Mouse (Mus musculus): ENCODE data around the gene Nup210. TPM values are rescaled to one million over a fixed set of nuclear protein-coding genes. Genes with fewer than 3 reads are reported as not detected.

Nup210 gene
- polyA plus RNA-seq, 1 experiment = not detected

DNA sequence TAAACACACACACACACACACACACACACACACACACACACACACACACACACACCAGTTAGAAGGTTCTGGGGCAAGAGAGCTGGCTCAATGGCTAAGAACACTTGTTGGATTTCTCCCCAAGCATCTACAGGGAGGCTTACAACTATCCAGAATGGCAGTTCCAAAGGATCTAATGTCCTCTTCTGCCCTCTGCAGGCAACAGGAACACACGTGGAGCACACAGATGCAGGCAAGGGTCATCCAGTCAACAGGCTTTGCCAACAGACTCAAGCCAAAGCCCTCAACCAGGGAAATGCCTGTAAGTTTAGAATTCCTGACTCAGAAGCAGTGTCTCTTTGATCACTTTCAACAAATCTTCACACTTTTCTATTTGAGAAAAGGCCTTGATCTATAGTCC lies 36.6 kb downstream of the Nup210 start:
- Histone ChIP-seq H3K27me3 (ENCODE audit: control insufficient read depth, insufficient read depth, insufficient read length) (no peaks in the 10 kb centered on the region), H3K79me3 (ENCODE audit: low read depth) (no peaks in the 10 kb centered on the region), H3ac (ENCODE audit: control insufficient read depth, insufficient read length, low read depth) (no peak overlapping the region), H3K79me2 (ENCODE audit: control insufficient read depth, insufficient read depth) (no peaks in the 10 kb centered on the region), H3K4me3 (ENCODE audit: insufficient read depth, poor library complexity, severe bottlenecking) (no peak overlapping the region), H3K36me3 (ENCODE audit: control insufficient read depth, insufficient read depth) (no peaks in the 10 kb centered on the region)
- TF ChIP-seq MAX (IDR thresholded peaks at IDR 0.05) (no peak), FOSL1 (IDR thresholded peaks at IDR 0.05; ENCODE audit: insufficient read depth, low read length, poor library complexity, severe bottlenecking) (no peak), MYOD1 (IDR thresholded peaks at IDR 0.05; ENCODE audit: control insufficient read depth, insufficient read length, low read depth) (no peak), CTCF (IDR thresholded peaks at IDR 0.05; ENCODE audit: control insufficient read depth, insufficient read depth, insufficient read length) (no peak), USF1 (IDR thresholded peaks at IDR 0.05; ENCODE audit: low read depth) (no peak), CEBPB (IDR thresholded peaks at IDR 0.05; ENCODE audit: low read depth) (no peak), MYOG (IDR thresholded peaks at IDR 0.05; ENCODE audit: control insufficient read depth, extremely low read depth, insufficient read length) (no peak)

DNA sequence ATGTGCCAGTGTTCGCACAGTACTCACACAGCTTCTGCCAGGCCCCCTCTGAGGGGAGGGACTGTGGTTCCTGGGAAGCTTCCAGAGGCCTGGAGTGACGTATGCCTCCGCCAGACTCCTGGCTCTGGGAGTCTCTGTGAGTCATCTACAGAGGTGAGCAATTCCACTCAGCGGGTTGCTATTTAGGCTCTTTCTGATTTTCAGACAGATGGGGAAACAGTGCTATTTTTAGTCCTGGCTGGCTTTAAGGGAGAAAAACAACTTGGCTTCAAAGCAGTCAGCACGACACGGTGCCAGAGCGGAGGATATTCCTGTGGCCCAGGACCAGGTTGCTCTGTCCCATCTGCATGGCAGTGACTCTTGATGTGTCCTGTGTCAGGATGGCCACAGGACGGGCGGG lies 40.4 kb downstream of the Nup210 start:
- peak; percentile 33 for TF ChIP-seq CEBPB (IDR thresholded peaks at IDR 0.05; ENCODE audit: low read depth)
- no peak for TF ChIP-seq MYOD1 (IDR thresholded peaks at IDR 0.05; ENCODE audit: control insufficient read depth, insufficient read length, low read depth)
- TF ChIP-seq USF1 (IDR thresholded peaks at IDR 0.05; ENCODE audit: low read depth) = no peak
- Histone ChIP-seq H3K79me3 (ENCODE audit: low read depth) (no peaks in the 10 kb centered on the region), H3K36me3 (ENCODE audit: control insufficient read depth, insufficient read depth) (no peaks in the 10 kb centered on the region), H3K79me2 (ENCODE audit: control insufficient read depth, insufficient read depth) (no peaks in the 10 kb centered on the region), H3K27me3 (ENCODE audit: control insufficient read depth, insufficient read depth, insufficient read length) (no peaks in the 10 kb centered on the region), H3K4me3 (ENCODE audit: insufficient read depth, poor library complexity, severe bottlenecking) (no peak overlapping the region), H3ac (ENCODE audit: control insufficient read depth, insufficient read length, low read depth) (no peak overlapping the region)

DNA sequence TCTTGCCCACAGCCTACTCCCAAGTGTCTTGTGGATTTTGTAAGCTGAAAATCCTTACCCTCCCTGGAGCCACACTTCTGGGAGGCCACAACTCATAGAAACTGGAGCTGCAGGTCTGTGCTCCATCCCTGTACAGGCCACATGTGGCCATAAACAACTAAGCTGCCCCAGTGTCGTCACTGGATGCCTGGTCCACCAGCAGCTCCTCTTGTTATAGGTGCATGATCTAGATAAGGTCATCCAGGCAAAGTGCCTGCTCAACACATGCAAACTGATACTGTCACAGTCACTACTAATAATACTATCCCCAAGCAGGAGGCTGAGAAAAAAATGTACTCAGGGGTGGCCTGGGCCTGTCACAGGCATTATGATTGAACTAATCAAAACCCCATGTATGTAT lies 48.1 kb downstream of the Nup210 start:
- no peak overlapping the region for H3K4me3 ChIP-seq (ENCODE audit: insufficient read depth, poor library complexity, severe bottlenecking)
- H3K79me2 ChIP-seq (ENCODE audit: control insufficient read depth, insufficient read depth) = no peaks in the 10 kb centered on the region
- TF ChIP-seq MYOD1 (IDR thresholded peaks at IDR 0.05; ENCODE audit: control insufficient read depth, insufficient read length, low read depth) (no peak), USF1 (IDR thresholded peaks at IDR 0.05; ENCODE audit: low read depth) (no peak), CEBPB (IDR thresholded peaks at IDR 0.05; ENCODE audit: low read depth) (no peak), MYOG (IDR thresholded peaks at IDR 0.05; ENCODE audit: control insufficient read depth, extremely low read depth, insufficient read length) (no peak), MAX (IDR thresholded peaks at IDR 0.05) (no peak), FOSL1 (IDR thresholded peaks at IDR 0.05; ENCODE audit: insufficient read depth, low read length, poor library complexity, severe bottlenecking) (no peak), CTCF (IDR thresholded peaks at IDR 0.05; ENCODE audit: control insufficient read depth, insufficient read depth, insufficient read length) (no peak)
- H3ac ChIP-seq (ENCODE audit: control insufficient read depth, insufficient read length, low read depth) = no peak overlapping the region
- no peaks in the 10 kb centered on the region for H3K36me3 ChIP-seq (ENCODE audit: control insufficient read depth, insufficient read depth)
- H3K79me3 ChIP-seq (ENCODE audit: low read depth) = no peaks in the 10 kb centered on the region
- peaks cover 20% of the 10 kb centered on the region for H3K27me3 ChIP-seq (ENCODE audit: control insufficient read depth, insufficient read depth, insufficient read length)

DNA sequence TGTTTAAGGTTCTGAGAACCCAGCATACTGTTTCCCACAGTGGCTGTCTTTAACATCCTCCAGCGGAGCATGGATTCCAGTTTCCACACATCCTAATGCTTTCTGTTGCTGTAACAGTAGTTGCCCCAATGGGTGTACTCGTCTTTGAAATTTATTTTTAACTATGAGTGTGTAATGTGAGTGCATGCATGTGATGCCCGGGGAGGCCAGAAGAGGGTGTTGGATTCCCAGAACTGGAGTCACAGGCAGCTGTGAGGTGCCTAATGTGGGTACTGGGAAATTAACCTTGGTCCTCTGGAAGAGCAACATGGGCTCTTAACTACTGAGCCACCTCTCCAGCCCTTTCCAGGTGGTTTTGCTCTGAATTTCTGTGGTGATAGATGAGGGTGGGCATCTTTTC lies 49.6 kb downstream of the Nup210 start:
- TF ChIP-seq MYOG (IDR thresholded peaks at IDR 0.05; ENCODE audit: control insufficient read depth, extremely low read depth, insufficient read length) = no peak
- no peak for TF ChIP-seq CEBPB (IDR thresholded peaks at IDR 0.05; ENCODE audit: low read depth)
- no peak for TF ChIP-seq MYOD1 (IDR thresholded peaks at IDR 0.05; ENCODE audit: control insufficient read depth, insufficient read length, low read depth)
- no peak for TF ChIP-seq USF1 (IDR thresholded peaks at IDR 0.05; ENCODE audit: low read depth)
- TF ChIP-seq CTCF (IDR thresholded peaks at IDR 0.05; ENCODE audit: control insufficient read depth, insufficient read depth, insufficient read length) = no peak
- no peak for TF ChIP-seq MAX (IDR thresholded peaks at IDR 0.05)
- no peak for TF ChIP-seq FOSL1 (IDR thresholded peaks at IDR 0.05; ENCODE audit: insufficient read depth, low read length, poor library complexity, severe bottlenecking)
- Histone ChIP-seq H3K36me3 (ENCODE audit: control insufficient read depth, insufficient read depth) (no peaks in the 10 kb centered on the region), H3K4me3 (ENCODE audit: insufficient read depth, poor library complexity, severe bottlenecking) (no peak overlapping the region), H3K79me2 (ENCODE audit: control insufficient read depth, insufficient read depth) (no peaks in the 10 kb centered on the region), H3K79me3 (ENCODE audit: low read depth) (no peaks in the 10 kb centered on the region), H3K27me3 (ENCODE audit: control insufficient read depth, insufficient read depth, insufficient read length) (peaks cover 20% of the 10 kb centered on the region), H3ac (ENCODE audit: control insufficient read depth, insufficient read length, low read depth) (no peak overlapping the region)

DNA sequence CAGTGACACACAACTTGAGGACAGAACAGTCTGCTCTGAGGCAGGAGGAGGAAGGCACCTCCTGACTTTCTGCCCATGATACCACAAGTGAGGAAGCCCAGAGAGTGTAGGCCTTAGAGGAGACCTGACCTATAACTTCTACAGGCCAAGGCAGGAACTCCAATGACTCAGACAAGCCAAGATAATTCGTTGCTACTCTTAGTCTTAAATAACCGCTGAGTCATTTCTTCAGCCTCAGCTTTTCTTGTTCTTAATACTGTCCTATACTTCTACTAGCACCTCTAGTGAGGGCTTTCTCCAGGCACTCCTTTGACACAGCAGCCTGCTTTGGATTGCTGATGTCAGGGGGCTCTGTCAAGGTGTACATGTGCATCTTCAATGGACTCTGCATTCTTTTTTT lies 55.3 kb downstream of the Nup210 start:
- no peak overlapping the region for H3ac ChIP-seq (ENCODE audit: control insufficient read depth, insufficient read length, low read depth)
- no peaks in the 10 kb centered on the region for H3K79me2 ChIP-seq (ENCODE audit: control insufficient read depth, insufficient read depth)
- peaks cover 23% of the 10 kb centered on the region for H3K27me3 ChIP-seq (ENCODE audit: control insufficient read depth, insufficient read depth, insufficient read length)
- TF ChIP-seq CTCF (IDR thresholded peaks at IDR 0.05; ENCODE audit: control insufficient read depth, insufficient read depth, insufficient read length) (no peak), CEBPB (IDR thresholded peaks at IDR 0.05; ENCODE audit: low read depth) (no peak), MAX (IDR thresholded peaks at IDR 0.05) (no peak), USF1 (IDR thresholded peaks at IDR 0.05; ENCODE audit: low read depth) (no peak), MYOG (IDR thresholded peaks at IDR 0.05; ENCODE audit: control insufficient read depth, extremely low read depth, insufficient read length) (no peak), FOSL1 (IDR thresholded peaks at IDR 0.05; ENCODE audit: insufficient read depth, low read length, poor library complexity, severe bottlenecking) (no peak), MYOD1 (IDR thresholded peaks at IDR 0.05; ENCODE audit: control insufficient read depth, insufficient read length, low read depth) (no peak)
- H3K79me3 ChIP-seq (ENCODE audit: low read depth) = no peaks in the 10 kb centered on the region
- no peak overlapping the region for H3K4me3 ChIP-seq (ENCODE audit: insufficient read depth, poor library complexity, severe bottlenecking)
- no peaks in the 10 kb centered on the region for H3K36me3 ChIP-seq (ENCODE audit: control insufficient read depth, insufficient read depth)

DNA sequence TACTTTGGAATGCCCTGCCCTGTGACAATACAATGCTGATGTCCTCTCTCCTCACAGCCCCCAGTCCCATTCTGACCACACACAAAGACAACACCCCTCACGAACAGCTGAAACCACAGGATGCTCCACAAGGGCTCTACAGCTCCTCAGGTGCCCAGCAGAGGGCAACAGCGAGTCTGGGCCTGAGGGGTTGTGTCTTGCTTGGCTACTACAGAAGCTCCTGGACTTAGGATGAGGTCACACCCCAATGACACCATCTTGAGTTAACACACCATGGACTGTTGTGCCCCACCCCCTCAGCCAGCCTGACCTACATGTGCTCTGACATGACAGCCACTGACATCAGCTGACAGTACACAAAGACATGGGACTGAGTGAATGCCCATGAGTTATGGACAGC lies 56.9 kb downstream of the Nup210 start:
- Histone ChIP-seq H3K79me3 (ENCODE audit: low read depth) (no peaks in the 10 kb centered on the region), H3ac (ENCODE audit: control insufficient read depth, insufficient read length, low read depth) (no peak overlapping the region)
- TF ChIP-seq FOSL1 (IDR thresholded peaks at IDR 0.05; ENCODE audit: insufficient read depth, low read length, poor library complexity, severe bottlenecking) (no peak), MYOD1 (IDR thresholded peaks at IDR 0.05; ENCODE audit: control insufficient read depth, insufficient read length, low read depth) (no peak), CEBPB (IDR thresholded peaks at IDR 0.05; ENCODE audit: low read depth) (no peak), MYOG (IDR thresholded peaks at IDR 0.05; ENCODE audit: control insufficient read depth, extremely low read depth, insufficient read length) (no peak), CTCF (IDR thresholded peaks at IDR 0.05; ENCODE audit: control insufficient read depth, insufficient read depth, insufficient read length) (peak; percentile 65), USF1 (IDR thresholded peaks at IDR 0.05; ENCODE audit: low read depth) (no peak)

More for the DNA sequence above, 56.9 kb downstream of the Nup210 start:
- no peaks in the 10 kb centered on the region for H3K79me2 ChIP-seq (ENCODE audit: control insufficient read depth, insufficient read depth)
- peaks cover 18% of the 10 kb centered on the region for H3K27me3 ChIP-seq (ENCODE audit: control insufficient read depth, insufficient read depth, insufficient read length)
- no peak overlapping the region for H3K4me3 ChIP-seq (ENCODE audit: insufficient read depth, poor library complexity, severe bottlenecking)
- no peaks in the 10 kb centered on the region for H3K36me3 ChIP-seq (ENCODE audit: control insufficient read depth, insufficient read depth)

Data from C2C12 (cell line).